Mouse (Mus musculus): ENCODE measurements at regions not wholly inside any gene's neighbourhood (a gene's known extent, or its start where the extent isn't known, plus 50 kb on each side); places are given as distances from the start of the nearest gene placed in this dataset.
"Not testable (repeated sequence)": the region's sequence is repeated elsewhere in the genome, so short reads cannot be mapped to it uniquely, and the experiment has no call there.

DNA sequence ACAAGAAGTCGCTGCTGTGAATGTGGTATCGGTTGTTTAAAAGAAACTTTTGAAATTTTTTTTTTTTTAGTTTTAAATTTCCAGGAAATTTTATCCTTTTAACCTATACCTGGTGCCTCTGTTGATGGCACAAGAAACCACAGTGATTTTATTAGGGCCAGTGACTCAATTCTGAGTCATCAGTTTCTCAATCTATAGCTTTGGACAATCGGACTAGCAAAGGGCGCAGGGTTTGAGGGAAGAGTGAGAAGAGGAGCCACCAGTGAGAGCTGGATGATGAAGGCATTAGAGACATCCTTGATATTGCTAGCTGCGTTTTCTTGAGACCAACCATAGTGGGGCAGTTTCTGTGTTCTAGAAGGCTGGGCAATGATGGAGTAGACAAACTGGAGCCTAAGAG, 55.4 kb upstream of the Il33 start:
- DNase-seq (ENCODE audit: low spot score) = no peak

DNA sequence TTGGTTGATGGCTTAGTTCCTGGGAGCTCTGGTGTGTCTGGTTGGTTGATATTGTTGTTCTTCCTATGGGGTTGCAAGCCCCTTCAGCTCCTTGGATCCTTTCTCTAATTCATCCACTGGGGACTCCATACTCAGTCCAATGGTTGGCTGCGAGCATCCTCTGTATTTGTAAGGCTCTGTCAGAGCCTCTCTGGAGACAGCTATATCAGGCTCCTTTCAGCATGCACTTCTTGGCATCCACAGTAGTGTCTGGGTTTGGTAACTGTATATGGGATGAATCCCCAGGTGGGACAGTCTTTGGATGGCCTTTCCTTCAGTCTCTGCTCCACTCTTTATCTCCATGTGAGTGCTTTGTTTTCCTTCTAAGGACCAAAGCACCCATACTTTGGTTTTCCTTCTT, 55.9 kb upstream of the Ranbp6 start:
- not testable (repeated sequence) for DNase-seq (ENCODE audit: low spot score)

GRCm38 (mm10) chr19:29866822-29867221, 54.0 kb upstream of the Ranbp6 start:
- no peak for DNase-seq (ENCODE audit: low spot score)

DNA sequence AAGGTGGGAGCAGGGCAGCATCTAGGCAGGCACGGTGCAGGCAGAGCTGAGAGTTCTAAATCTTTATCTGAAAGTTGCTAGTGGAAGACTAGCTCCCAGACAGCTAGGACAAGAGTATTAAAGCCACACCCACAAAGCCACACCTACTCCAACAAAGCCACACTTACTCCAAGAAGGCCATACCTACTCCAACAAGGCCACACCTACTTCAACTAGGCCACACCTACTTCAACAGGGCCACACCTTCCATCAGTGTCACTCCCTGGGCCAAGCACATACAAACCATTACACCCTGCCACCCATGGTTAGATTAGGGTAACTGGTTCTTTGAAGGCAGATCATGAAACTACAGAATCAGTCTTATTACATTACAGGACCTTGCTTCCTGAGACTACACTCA, 52.4 kb upstream of the Ranbp6 start:
- no peak for DNase-seq (ENCODE audit: low spot score)

DNA sequence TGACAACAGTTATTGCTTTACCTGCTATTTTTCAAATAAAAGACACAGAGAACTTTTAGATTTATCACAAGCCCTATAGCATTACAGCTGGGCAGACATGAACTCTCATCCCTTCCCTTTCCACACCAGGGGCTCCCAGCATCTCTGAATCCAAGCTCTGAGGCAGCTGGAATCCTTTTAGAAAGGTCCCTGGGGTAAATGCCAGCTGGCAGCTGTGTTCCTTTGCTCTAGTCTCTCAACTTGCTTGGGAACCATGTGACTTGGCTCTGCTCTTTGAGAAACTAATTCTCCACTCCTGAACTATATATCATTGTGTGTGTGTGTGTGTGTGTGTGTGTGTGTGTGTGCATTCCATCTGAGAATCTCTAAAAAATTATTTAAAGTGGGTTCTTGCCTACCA, 50.0 kb upstream of the Ranbp6 start:
- peak; percentile 22 for DNase-seq (ENCODE audit: low spot score)

Measured in urinary bladder, postnatal 14 days (tissue).